Mouse (Mus musculus) G1E (cell line): ENCODE data around the gene Nmrk2.

ENCODE experiments used
- CTCF ChIP-seq: IDR thresholded peaks from 2 replicates; pipeline ENCODE4 v1.5.1; 2012; ENCODE audit warnings: low read depth, low read length, inconsistent platforms, mixed read lengths
- GATA1 ChIP-seq: IDR thresholded peaks from 2 replicates; pipeline ENCODE4 v1.6.1; 2012; ENCODE audit warnings: borderline replicate concordance, low read length, inconsistent platforms, mixed read lengths
- GATA2 ChIP-seq: IDR thresholded peaks from 2 replicates; pipeline ENCODE4 v1.6.1; 2012; ENCODE audit warnings: low read depth, low read length, inconsistent platforms, borderline replicate concordance
- TAL1 ChIP-seq: conservative IDR thresholded peaks from 2 replicates; pipeline ENCODE4 v1.6.1; 2012; ENCODE audit warnings: low read depth, low read length, inconsistent platforms, mixed read lengths

- no peak for TF ChIP-seq TAL1
- no peak for TF ChIP-seq CTCF
- no peak for TF ChIP-seq GATA1
- TF ChIP-seq GATA2 = no peak
Measured at GRCm38 (mm10) chr10:81193991-81194774, 7.7 kb downstream of the Nmrk2 start.
